Mouse (Mus musculus): ENCODE results near the gene Cdk9.

GRCm38 (mm10) chr2:32757056-32757845 lies 44.4 kb upstream of the Cdk9 start, which contains the start of gene Tor2a:
- peak; percentile 61; the same call in 1 of the 2 replicates for TF ChIP-seq POLR2A (IDR thresholded peaks at IDR 0.05; ENCODE audit: extremely low read depth, insufficient read depth, low read length)
- TF ChIP-seq CTCF (IDR thresholded peaks at IDR 0.05; ENCODE audit: extremely low read depth, insufficient read depth, low read length) = peak; percentile 86

Measured in cortical plate, adult 2 months (tissue).